Mouse (Mus musculus) layer of hippocampus, adult 2 months (tissue): ENCODE measurements at regions not wholly inside any gene's neighbourhood (a gene's known extent, or its start where the extent isn't known, plus 50 kb on each side); places are given as distances from the start of the nearest gene placed in this dataset.

Experiments
- DNase-seq, 2 experiments: peaks; one replicate each; pipeline ENCODE4 v3.0.0; 2022; ENCODE audit warnings: low spot score in 2 of 2
- H3K27ac ChIP-seq: fragments of 200-600 bp; 2 replicates; pipeline ENCODE4 v1.8.1; 2022
- H3K4me3 ChIP-seq: fragments of 200-600 bp; 2 replicates; pipeline ENCODE4 v1.8.1; 2022; ENCODE audit warnings: mild to moderate bottlenecking
- CTCF ChIP-seq: fragments of 200-600 bp; conservative IDR thresholded peaks from 2 replicates; pipeline ENCODE4 v1.8.1; 2022; ENCODE audit warnings: antibody characterized with exemption, mild to moderate bottlenecking, moderate library complexity

- no peak overlapping the region for H3K27ac ChIP-seq
- DNase-seq = no peak
- TF ChIP-seq CTCF = no peak
- H3K4me3 ChIP-seq = no peak overlapping the region
Observed at GRCm38 (mm10) chr14:67127118-67127517, 1118.1 kb upstream of the Gulo start.

GRCm38 (mm10) chr14:67126254-67126653, 1117.2 kb upstream of the Gulo start:
- no peak overlapping the region for H3K4me3 ChIP-seq
- no peak for TF ChIP-seq CTCF
- DNase-seq = no peak
- H3K27ac ChIP-seq = no peak overlapping the region

GRCm38 (mm10) chr14:67123300-67123699, 1114.3 kb upstream of the Gulo start:
- Histone ChIP-seq H3K4me3 (no peak overlapping the region), H3K27ac (no peak overlapping the region)
- TF ChIP-seq CTCF = no peak
- peak in 1 of 2 experiments; percentile 39 for DNase-seq
